Mouse (Mus musculus): ENCODE data around the gene Lacc1.

Lacc1 gene

GRCm38 (mm10) chr14:76979569-76979968 lies 57.1 kb downstream of the Lacc1 start:
- DNase-seq (ENCODE audit: low spot score in 2 of 2) = no peak

Data from urinary bladder, adult 18-20 months (tissue).